Mouse (Mus musculus) embryonic fibroblast, embryonic 13.5 days (primary cell): Measurements from ENCODE around the gene Mfsd5. TPM values are rescaled to one million over a fixed set of nuclear protein-coding genes. Genes with fewer than 3 reads are reported as not detected.

Experiments used
- H3K27ac ChIP-seq: 2 replicates; pipeline ENCODE4 v1.5.1; 2012; ENCODE audit warnings: low read length, control low read depth, inconsistent platforms; ENCODE audit not compliant: insufficient read depth
- H3K4me1 ChIP-seq: 2 replicates; pipeline ENCODE4 v1.6.1; 2011; ENCODE audit warnings: low read length; ENCODE audit not compliant: control insufficient read depth, insufficient read depth
- H3K4me3 ChIP-seq: 2 replicates; pipeline ENCODE4 v1.5.1; 2011; ENCODE audit warnings: mild to moderate bottlenecking, control low read depth, low read length; ENCODE audit not compliant: insufficient read depth
- CTCF ChIP-seq: IDR thresholded peaks from 2 replicates; pipeline ENCODE4 v1.5.1; 2011; ENCODE audit warnings: mild to moderate bottlenecking, control low read depth, low read length, moderate library complexity, borderline replicate concordance; ENCODE audit not compliant: insufficient read depth
- POLR2A ChIP-seq: IDR thresholded peaks from 2 replicates; pipeline ENCODE4 v1.6.1; 2011; ENCODE audit warnings: low read depth, mild to moderate bottlenecking, control low read depth, low read length, moderate library complexity
- polyA plus RNA-seq: library from polyadenylated mRNA; stranded (reverse); fragments of >200 nt; gene quantifications from 2 replicates; pipeline ENCODE4 v1.2.4, GENCODE M21; 2011; ENCODE audit warnings: low read depth; ENCODE audit not compliant: missing spikeins, insufficient read length

The Mfsd5 gene
- polyA plus RNA-seq, 1 experiment: 47.3 TPM

GRCm38 (mm10) chr15:102278726-102279091 is 545 bp upstream of the Mfsd5 start:
- H3K4me3 ChIP-seq: peak overlapping the region; percentile 72
- H3K27ac ChIP-seq: no peak overlapping the region
- TF ChIP-seq POLR2A: no peak
- no peak for TF ChIP-seq CTCF
- no peaks in the 10 kb centered on the region for H3K4me1 ChIP-seq

GRCm38 (mm10) chr15:102279783-102280520 is 698 bp downstream of the Mfsd5 start:
- TF ChIP-seq CTCF: no peak
- no peak; the same call in 1 of the 2 replicates for TF ChIP-seq POLR2A

GRCm38 (mm10) chr15:102280623-102281022 is 1.4 kb downstream of the Mfsd5 start:
- TF ChIP-seq POLR2A: no peak
- Histone ChIP-seq H3K4me3 (peak overlapping the region; percentile 72), H3K4me1 (no peaks in the 10 kb centered on the region), H3K27ac (no peak overlapping the region)

More at GRCm38 (mm10) chr15:102279783-102280520, 698 bp downstream of the Mfsd5 start:
- no peaks in the 10 kb centered on the region for H3K4me1 ChIP-seq
- H3K27ac ChIP-seq: peak overlapping the region; percentile 72
- peak overlapping the region; percentile 72 for H3K4me3 ChIP-seq

GRCm38 (mm10) chr15:102282463-102283292 is 3.4 kb downstream of the Mfsd5 start:
- H3K4me3 ChIP-seq: no peak overlapping the region
- H3K4me1 ChIP-seq: no peaks in the 10 kb centered on the region
- TF ChIP-seq POLR2A (no peak), CTCF (no peak)
- H3K27ac ChIP-seq: no peak overlapping the region

GRCm38 (mm10) chr15:102283648-102284047 is 4.4 kb downstream of the Mfsd5 start:
- TF ChIP-seq CTCF (no peak), POLR2A (no peak)
- Histone ChIP-seq H3K4me3 (no peak overlapping the region), H3K4me1 (no peaks in the 10 kb centered on the region)

GRCm38 (mm10) chr15:102287395-102287794 is 8.1 kb downstream of the Mfsd5 start:
- Histone ChIP-seq H3K4me1 (no peaks in the 10 kb centered on the region), H3K27ac (no peak overlapping the region), H3K4me3 (no peak overlapping the region)
- TF ChIP-seq CTCF: no peak
- TF ChIP-seq POLR2A: no peak

More at GRCm38 (mm10) chr15:102283648-102284047, 4.4 kb downstream of the Mfsd5 start:
- H3K27ac ChIP-seq: no peak overlapping the region

GRCm38 (mm10) chr15:102295633-102296367 is 16.5 kb downstream of the Mfsd5 start, which contains the start of gene Espl1:
Espl1 (plus strand) TSS chr15:102296266.
- Histone ChIP-seq H3K4me3 (peak within 1 kb of the TSS; percentile 71), H3K27ac (no peak within 1 kb of the TSS)

GRCm38 (mm10) chr15:102296368-102297006 is 17.2 kb downstream of the Mfsd5 start:
- no peaks in the 10 kb centered on the region for H3K4me1 ChIP-seq
- H3K27ac ChIP-seq: no peak overlapping the region
- no peak for TF ChIP-seq CTCF
- peak overlapping the region; percentile 71 for H3K4me3 ChIP-seq

More at GRCm38 (mm10) chr15:102295633-102296367, 16.5 kb downstream of the Mfsd5 start, which contains the start of gene Espl1:
- TF ChIP-seq POLR2A (peak; percentile 72), CTCF (no peak)
- H3K4me1 ChIP-seq: no peaks in the 10 kb centered on the region

GRCm38 (mm10) chr15:102302542-102302941 is 23.3 kb downstream of the Mfsd5 start:
- Histone ChIP-seq H3K4me3 (no peak overlapping the region), H3K27ac (no peak overlapping the region), H3K4me1 (no peaks in the 10 kb centered on the region)
- TF ChIP-seq POLR2A (no peak), CTCF (no peak)
